8 mouse cellular contexts compared by ENCODE assay signal in the genomic region with DNA sequence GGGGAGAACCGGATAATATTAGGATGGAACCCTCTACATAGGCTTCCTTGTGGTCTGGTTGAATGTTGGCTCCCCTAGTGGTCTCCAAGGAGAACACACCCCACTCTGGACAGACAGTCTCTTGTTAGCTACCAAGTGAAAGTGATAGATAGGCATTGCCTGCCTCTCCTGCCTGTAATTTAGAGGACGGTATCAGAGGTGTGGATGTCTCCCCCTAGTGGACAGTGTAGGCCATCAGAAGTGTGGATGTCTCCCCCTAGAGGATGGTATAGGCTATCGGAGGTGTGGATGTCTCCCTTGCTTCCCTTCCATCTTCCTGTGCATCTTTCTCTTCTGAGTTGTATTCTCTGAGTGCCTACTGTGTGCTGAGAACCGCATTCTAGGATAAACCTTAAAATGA. TPM values are rescaled to one million over a fixed set of nuclear protein-coding genes. Genes with fewer than 3 reads are reported as not detected.
A peak's percentile ranks its signal among the peaks of the same experiment; 100 is the strongest.
DNase-seq lines count a peak whose midpoint lies in the region; TF ChIP-seq lines count a peak whose summit lies in the region.

No protein-coding gene starts in this region.

- no peak for TF ChIP-seq POLR2A in brain, embryonic 14.5 days (IDR thresholded peaks at IDR 0.05; ENCODE audit: borderline replicate concordance, extremely low read depth, insufficient read depth, insufficient read length, poor library complexity, severe bottlenecking)

- peak; percentile 83; the same call in 1 of the 2 replicates for TF ChIP-seq CTCF in brain, embryonic 14.5 days (IDR thresholded peaks at IDR 0.05; ENCODE audit: borderline replicate concordance, extremely low read depth, insufficient read depth, insufficient read length)

- DNase-seq in gastrocnemius, adult 18-20 months (ENCODE audit: low spot score): peak; percentile 69
- DNase-seq in gastrocnemius, postnatal 25 days: no peak
- DNase-seq in brain, embryonic 14.5 days (ENCODE audit: low read depth): peak; percentile 90
- DNase-seq in fibroblast of lung, adult 2 months (ENCODE audit: low read depth): peak; percentile 58
- peak; percentile 66 for DNase-seq in heart, postnatal 4 days
- peak; percentile 70 to 72 for DNase-seq in layer of hippocampus, postnatal 10 days (ENCODE audit: low spot score in 2 of 2)
- peak; percentile 69 for DNase-seq in lung, postnatal 25 days (ENCODE audit: low spot score)
- DNase-seq in right cerebral cortex, postnatal 10 days (ENCODE audit: low spot score in 2 of 2): peak; percentile 69 to 71

RNA-seq across cellular contexts. Expression of a gene that starts 21.7 kb away (rescaled TPM):
- 10 to 100 TPM; 29.5 to 34.0 TPM for total RNA-seq in gastrocnemius, adult 18-20 months (2021)
- total RNA-seq in gastrocnemius, postnatal 25 days (2021): 10 to 100 TPM; 30.6 to 37.0 TPM
- polyA plus RNA-seq in brain, embryonic 14.5 days (2012; rRNA removed): 152 and 167 TPM in 2 replicates
- total RNA-seq in heart, postnatal 4 days (2021): 100 to 1,000 TPM; 104 to 105 TPM
- total RNA-seq in layer of hippocampus, postnatal 10 days (2021): 100 to 1,000 TPM; 106 to 108 TPM

RNA-seq across cellular contexts. Expression of a gene that starts 32.6 kb away (rescaled TPM):
- not detected for total RNA-seq in gastrocnemius, adult 18-20 months (2021)
- not detected for total RNA-seq in gastrocnemius, postnatal 25 days (2021)
- polyA plus RNA-seq in brain, embryonic 14.5 days (2012; rRNA removed): 2.1 and 3.9 TPM in 2 replicates
- under 1 TPM; 0.14 to 0.23 TPM for total RNA-seq in heart, postnatal 4 days (2021)
- 10 to 100 TPM; 12.5 to 12.7 TPM for total RNA-seq in layer of hippocampus, postnatal 10 days (2021)

RNA-seq across cellular contexts. Expression of a gene that starts 32.6 kb away (rescaled TPM):
- total RNA-seq in gastrocnemius, adult 18-20 months (2021): under 1 TPM in 1 of 2 experiments, not detected in 1; 0.09 TPM
- under 1 TPM in 1 of 2 experiments, not detected in 1; 0.19 TPM for total RNA-seq in gastrocnemius, postnatal 25 days (2021)
- polyA plus RNA-seq in brain, embryonic 14.5 days (2012; rRNA removed): 19.3 and 22.5 TPM in 2 replicates
- total RNA-seq in heart, postnatal 4 days (2021): under 1 TPM; 0.29 to 0.36 TPM
- total RNA-seq in layer of hippocampus, postnatal 10 days (2021): 10 to 100 TPM; 19.1 to 21.5 TPM

RNA-seq across cellular contexts. Expression of a gene that starts 43.3 kb away (rescaled TPM):
- 100 to 1,000 TPM; 737 to 833 TPM for total RNA-seq in gastrocnemius, adult 18-20 months (2021)
- 100 to 1,000 TPM; 436 to 528 TPM for total RNA-seq in gastrocnemius, postnatal 25 days (2021)
- polyA plus RNA-seq in brain, embryonic 14.5 days (2012; rRNA removed): 87.9 and 92.7 TPM in 2 replicates
- 100 to 1,000 TPM; 163 to 177 TPM for total RNA-seq in heart, postnatal 4 days (2021)
- total RNA-seq in layer of hippocampus, postnatal 10 days (2021): 100 to 1,000 TPM; 128 to 131 TPM

Comparison
In these comparisons a context has a peak if more than half of its experiments do, and no peak if none do; other contexts are left out.
1. RNA of a gene that starts 32.6 kb away (total RNA-seq): 12.5 to 12.7 TPM in layer of hippocampus, postnatal 10 days; 0.14 to 0.23 TPM in heart, postnatal 4 days, not detected in gastrocnemius, adult 18-20 months and not detected in gastrocnemius, postnatal 25 days; every median in the first group is over 10 times any median in the second.
2. RNA of a gene that starts 32.6 kb away (total RNA-seq): 19.1 to 21.5 TPM in layer of hippocampus, postnatal 10 days; 0.29 to 0.36 TPM in heart, postnatal 4 days, 0.19 TPM in gastrocnemius, postnatal 25 days and 0.09 TPM in gastrocnemius, adult 18-20 months; every median in the first group is over 10 times any median in the second.